Mouse (Mus musculus): ENCODE results near the gene Spin4. TPM values are rescaled to one million over a fixed set of nuclear protein-coding genes. Genes with fewer than 3 reads are reported as not detected.

Gene Spin4
- under 1 TPM; 0.54 to 0.91 (median 0.76) TPM for total RNA-seq (2022)

- DNase-seq (ENCODE audit: low spot score) = peak; percentile 74
These were observed at the start of gene Spin4 for GRCm38 (mm10) chrX:95026361-95026892. Spin4 (minus strand) TSS chrX:95026682.

GRCm38 (mm10) chrX:95027907-95028306 is 1.4 kb upstream of the Spin4 start:
- peak; percentile 2 for DNase-seq (ENCODE audit: low spot score)

DNA sequence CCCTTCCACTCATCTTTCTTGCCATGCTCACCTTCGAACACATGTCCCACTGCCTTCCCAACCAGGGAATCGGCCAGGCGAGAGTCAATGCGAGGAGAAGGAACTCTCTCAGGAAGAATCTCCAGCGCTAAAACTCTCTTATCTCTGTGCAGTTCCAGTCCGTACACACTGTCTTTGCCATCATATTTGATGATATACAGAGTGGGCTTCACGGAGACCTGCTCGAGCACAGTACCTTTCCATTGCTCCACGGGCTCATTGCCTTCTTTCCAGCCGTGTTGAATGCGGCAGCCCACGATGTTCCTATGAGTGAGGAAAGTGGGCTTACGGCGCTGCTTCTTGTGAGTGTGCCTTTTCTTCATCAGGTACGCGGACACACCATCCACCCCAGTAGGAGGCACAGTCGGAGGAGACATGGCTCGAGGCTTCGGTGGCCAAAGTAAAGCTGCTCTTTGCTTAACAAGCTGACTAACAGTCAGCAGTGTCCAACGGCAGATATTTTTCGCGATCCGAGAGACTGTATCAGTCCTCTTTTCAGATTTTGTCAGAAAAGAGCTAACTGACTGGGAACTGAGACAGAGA is 612 bp downstream of the Spin4 start:
- DNase-seq (ENCODE audit: low spot score) = no peak

GRCm38 (mm10) chrX:95012033-95012432 is 14.4 kb downstream of the Spin4 start:
- DNase-seq (ENCODE audit: low spot score) = peak; percentile 47

DNA sequence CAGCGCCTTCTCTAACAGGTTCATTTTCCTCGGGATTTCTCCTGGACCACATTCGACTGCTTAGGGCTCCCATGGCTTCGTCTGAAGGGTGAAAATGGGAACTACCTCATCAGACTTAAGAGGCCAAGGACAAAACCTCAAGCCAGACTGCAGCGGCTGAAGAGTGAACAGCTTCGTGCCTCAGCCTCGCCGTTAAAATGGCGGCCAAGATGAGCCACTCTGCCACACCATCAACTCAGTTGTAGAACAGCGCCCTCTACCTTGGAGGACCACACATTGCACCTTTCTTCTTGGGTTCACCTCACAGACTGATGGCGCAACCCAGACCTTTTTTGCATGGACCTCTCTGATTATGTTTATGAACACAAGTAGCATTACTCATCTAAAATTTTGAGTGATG is 27.6 kb downstream of the Spin4 start:
- no peak for DNase-seq (ENCODE audit: low spot score)

GRCm38 (mm10) chrX:94994113-94994512 is 32.4 kb downstream of the Spin4 start:
- no peak for DNase-seq (ENCODE audit: low spot score)

GRCm38 (mm10) chrX:94990903-94991302 is 35.6 kb downstream of the Spin4 start:
- DNase-seq (ENCODE audit: low spot score) = no peak

DNA sequence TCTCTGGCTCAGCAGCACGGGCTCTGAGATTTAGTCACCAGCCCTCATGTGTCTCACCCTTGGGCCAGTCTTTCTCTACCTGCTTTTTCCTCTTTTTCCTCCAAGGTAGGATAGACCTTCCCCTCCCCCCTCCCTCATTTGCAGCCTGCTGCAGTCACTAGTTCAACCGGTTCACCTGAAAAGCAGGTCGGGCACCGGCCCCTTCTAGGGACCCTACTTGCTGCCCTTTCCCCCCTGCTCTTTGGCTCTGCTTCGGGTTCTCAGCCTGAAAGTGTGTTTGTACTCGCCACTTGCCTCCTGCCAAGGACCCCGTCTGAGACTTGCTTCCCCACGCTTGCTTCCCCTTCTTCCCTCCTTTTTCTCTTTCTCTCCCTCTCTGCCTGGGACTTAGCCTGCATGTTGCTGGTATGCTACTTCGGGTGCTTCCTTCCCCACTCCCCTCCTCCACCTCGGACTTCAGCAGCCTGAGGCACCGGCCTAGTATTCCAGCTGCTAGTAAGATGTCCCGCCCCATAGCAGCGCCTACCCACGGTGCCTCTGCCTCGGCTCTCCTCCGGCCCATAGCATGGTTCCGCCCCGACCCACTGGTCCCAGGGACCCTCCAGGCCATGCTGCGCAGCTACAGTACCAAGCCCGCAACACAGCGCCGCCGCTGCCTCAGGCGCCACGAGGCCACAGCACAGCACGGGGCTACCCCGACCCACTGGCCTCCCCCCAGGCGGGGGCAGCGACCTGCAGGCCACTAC is 36.2 kb downstream of the Spin4 start:
- DNase-seq (ENCODE audit: low spot score) = no peak

Other genes with a start within 250 kb of the Spin4 start
- gene Arhgef9, start 170.2 kb upstream of the Spin4 start, total RNA-seq (2022) = 10 to 100 TPM; 13.1 to 23.2 (median 15.3) TPM